Mouse (Mus musculus): Measurements from ENCODE around the gene Fcna. TPM values are rescaled to one million over a fixed set of nuclear protein-coding genes. Genes with fewer than 3 reads are reported as not detected.

Fcna gene
- polyA plus RNA-seq, 1 experiment from 2014 or later: 3.5 TPM

DNA sequence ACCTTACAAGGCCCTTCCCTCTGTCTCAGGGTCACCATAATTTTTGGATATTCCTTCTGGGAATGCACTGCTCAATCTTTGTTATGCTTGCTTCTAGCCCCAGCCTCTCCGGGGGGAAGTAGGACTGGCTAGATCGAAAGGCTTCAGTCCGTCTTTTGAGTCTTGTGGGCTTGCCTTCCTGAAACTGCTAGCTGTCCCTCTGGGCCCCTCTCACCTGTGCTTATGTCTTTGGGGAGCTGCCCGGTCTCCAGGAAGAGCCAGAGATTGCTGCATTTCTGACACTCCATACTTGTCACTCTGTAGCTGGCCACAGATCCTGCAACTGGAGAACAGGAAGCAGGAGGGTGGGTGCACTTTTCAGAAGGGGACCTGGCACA is 7.0 kb downstream of the Fcna start:
- 0 out of 2 replicates have a peak overlapping the region, but pooled peaks have one; percentile 28 for H3K9ac ChIP-seq (ENCODE audit: low read length)
- peaks cover 19% of the 10 kb centered on the region for H3K27me3 ChIP-seq (ENCODE audit: control insufficient read depth, insufficient read depth, low read depth, low read length)
- H3K4me3 ChIP-seq (ENCODE audit: low read length): peak overlapping the region; percentile 63; the same call in 1 of the 2 replicates
- H3K4me2 ChIP-seq (ENCODE audit: low read depth, low read length): peak overlapping the region; percentile 93
- ATAC-seq (ENCODE audit: low read depth): 0 out of 2 replicates have a peak, but pooled peaks have one; percentile 11
- H3K36me3 ChIP-seq (ENCODE audit: control insufficient read depth, insufficient read depth, low read length): no peaks in the 10 kb centered on the region
- H3K27ac ChIP-seq (ENCODE audit: low read length): peak overlapping the region; percentile 18; the same call in 1 of the 2 replicates
- 74% methylated on average over 4 of the region's 4 CpGs for WGBS
- no peaks in the 10 kb centered on the region for H3K9me3 ChIP-seq (ENCODE audit: control insufficient read depth, low read length)
- H3K4me1 ChIP-seq (replicated peaks; ENCODE audit: control insufficient read depth, insufficient read depth, low read length): peaks cover 6% of the 10 kb centered on the region; the same call in 1 of the 2 replicates

DNA sequence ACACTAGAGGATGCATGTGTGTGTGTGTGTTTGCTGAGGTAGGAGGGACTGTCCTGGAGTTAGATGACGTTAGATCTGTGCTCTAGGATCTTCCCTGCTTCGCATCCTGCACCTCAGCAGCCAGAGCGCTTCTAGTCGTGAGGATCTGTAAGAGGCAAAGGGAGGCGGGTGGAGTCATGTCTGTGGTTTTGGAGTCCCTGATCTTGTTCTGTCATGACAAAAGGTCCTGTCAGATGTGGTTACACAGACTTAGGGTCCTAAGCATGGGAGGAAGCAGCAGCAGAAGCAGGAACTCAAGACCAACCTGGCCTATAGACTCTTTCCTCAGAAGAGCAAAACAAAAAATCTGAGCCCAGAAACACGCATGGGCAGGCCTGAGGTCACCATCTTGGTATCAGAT is 7.4 kb downstream of the Fcna start:
- ATAC-seq (ENCODE audit: low read depth): no peak
- Histone ChIP-seq H3K4me2 (ENCODE audit: low read depth, low read length) (no peak overlapping the region), H3K9ac (ENCODE audit: low read length) (no peak overlapping the region), H3K4me1 (replicated peaks; ENCODE audit: control insufficient read depth, insufficient read depth, low read length) (peaks cover 6% of the 10 kb centered on the region; the same call in 1 of the 2 replicates), H3K9me3 (ENCODE audit: control insufficient read depth, low read length) (no peaks in the 10 kb centered on the region), H3K27me3 (ENCODE audit: control insufficient read depth, insufficient read depth, low read depth, low read length) (peaks cover 24% of the 10 kb centered on the region), H3K36me3 (ENCODE audit: control insufficient read depth, insufficient read depth, low read length) (no peaks in the 10 kb centered on the region), H3K4me3 (ENCODE audit: low read length) (no peak overlapping the region), H3K27ac (ENCODE audit: low read length) (no peak overlapping the region)
- 79% methylated on average over 6 of the region's 6 CpGs for WGBS

DNA sequence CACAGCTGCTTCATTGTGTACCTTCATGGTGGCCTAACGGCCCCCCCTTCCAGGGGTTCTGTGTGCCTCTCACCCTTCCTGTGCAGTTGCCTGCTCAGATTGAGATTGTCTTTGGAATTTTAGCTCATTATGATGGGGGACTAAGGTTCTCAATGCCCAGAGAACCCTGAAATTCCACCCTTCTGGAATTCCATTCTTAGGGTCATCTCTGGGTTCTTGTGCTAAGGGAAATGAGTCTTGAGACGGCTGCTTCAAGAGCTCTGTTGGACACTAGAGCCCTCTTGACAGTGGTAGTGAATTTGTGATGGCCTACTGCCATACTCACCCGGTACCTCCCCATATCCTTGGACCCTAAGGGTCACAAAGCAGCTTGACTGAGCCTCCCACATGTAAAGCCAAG is 10.3 kb downstream of the Fcna start, which contains the start of gene Ccdc183:
Gene Ccdc183 (minus strand): TSS at position 101 of the 400 bp plus-strand sequence.
- no peak within 1 kb of the TSS for H3K9ac ChIP-seq (ENCODE audit: low read length)
- no peak within 1 kb of the TSS for H3K4me2 ChIP-seq (ENCODE audit: low read depth, low read length)
- H3K27ac ChIP-seq (ENCODE audit: low read length): no peak within 1 kb of the TSS
- peaks cover 6% of the 10 kb centered on the region; the same call in 1 of the 2 replicates for H3K4me1 ChIP-seq (replicated peaks; ENCODE audit: control insufficient read depth, insufficient read depth, low read length)
- H3K27me3 ChIP-seq (ENCODE audit: control insufficient read depth, insufficient read depth, low read depth, low read length): peaks cover 34% of the 10 kb centered on the region
- 62% methylated on average over 3 of the region's 3 CpGs for WGBS
- no peaks in the 10 kb centered on the region for H3K9me3 ChIP-seq (ENCODE audit: control insufficient read depth, low read length)
- no peak within 1 kb of the TSS for H3K4me3 ChIP-seq (ENCODE audit: low read length)
- no peak for ATAC-seq (ENCODE audit: low read depth)
- no peaks in the 10 kb centered on the region for H3K36me3 ChIP-seq (ENCODE audit: control insufficient read depth, insufficient read depth, low read length)

DNA sequence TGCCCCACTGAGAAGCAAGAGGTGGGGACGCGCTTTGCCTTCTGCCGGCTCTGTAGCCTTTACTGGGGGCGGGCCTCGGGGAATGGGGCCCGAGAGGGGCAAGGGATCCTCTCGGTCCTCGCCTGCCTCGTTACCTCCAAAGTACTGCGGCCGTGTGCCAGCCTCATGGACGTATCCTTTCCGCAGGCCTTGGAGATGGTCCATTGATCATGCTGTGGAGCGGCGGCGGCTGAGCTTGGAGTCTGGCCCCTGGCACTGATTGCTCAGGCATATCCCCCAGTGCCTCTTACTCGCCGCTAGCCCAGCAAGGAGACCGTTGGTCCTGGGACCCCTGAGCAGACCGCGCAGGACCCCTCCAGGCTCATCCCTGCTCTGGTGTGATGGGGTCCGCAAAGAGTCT is 11.4 kb downstream of the Fcna start:
- H3K4me3 ChIP-seq (ENCODE audit: low read length): no peak overlapping the region
- peaks cover 34% of the 10 kb centered on the region for H3K27me3 ChIP-seq (ENCODE audit: control insufficient read depth, insufficient read depth, low read depth, low read length)
- no peak overlapping the region for H3K9ac ChIP-seq (ENCODE audit: low read length)
- 0 out of 2 replicates have a peak overlapping the region, but pooled peaks have one; percentile 8 for H3K4me2 ChIP-seq (ENCODE audit: low read depth, low read length)
- no peaks in the 10 kb centered on the region for H3K36me3 ChIP-seq (ENCODE audit: control insufficient read depth, insufficient read depth, low read length)
- no peak overlapping the region for H3K27ac ChIP-seq (ENCODE audit: low read length)
- 12% methylated on average over 22 of the region's 22 CpGs for WGBS
- no peaks in the 10 kb centered on the region for H3K9me3 ChIP-seq (ENCODE audit: control insufficient read depth, low read length)
- no peak for ATAC-seq (ENCODE audit: low read depth)
- H3K4me1 ChIP-seq (replicated peaks; ENCODE audit: control insufficient read depth, insufficient read depth, low read length): peaks cover 5% of the 10 kb centered on the region; the same call in 1 of the 2 replicates

DNA sequence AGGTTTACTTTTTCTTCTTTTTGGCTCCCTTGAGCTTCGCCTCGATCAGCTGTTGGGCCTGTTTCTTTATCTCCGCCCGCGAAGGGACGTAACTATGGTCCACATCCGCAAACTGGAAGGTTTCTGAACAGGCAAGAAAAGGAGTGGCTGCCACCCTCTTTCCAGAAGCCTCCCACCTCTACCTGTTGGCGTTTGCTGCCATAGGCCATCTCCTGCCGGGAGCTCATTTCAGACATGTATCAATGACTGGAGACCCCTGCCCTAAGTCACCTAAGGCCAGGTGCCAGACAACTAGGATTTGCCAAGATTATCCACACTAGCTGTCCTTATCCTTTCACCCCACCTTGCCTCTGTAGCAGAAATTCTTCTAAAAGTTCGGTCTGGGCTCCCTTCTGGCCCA is 19.2 kb downstream of the Fcna start:
- H3K27ac ChIP-seq (ENCODE audit: low read length): no peak overlapping the region; the same call in 1 of the 2 replicates
- H3K9me3 ChIP-seq (ENCODE audit: control insufficient read depth, low read length): no peaks in the 10 kb centered on the region
- 55% methylated on average over 10 of the region's 10 CpGs for WGBS
- H3K9ac ChIP-seq (ENCODE audit: low read length): peak overlapping the region; percentile 99; the same call in 1 of the 2 replicates
- H3K4me2 ChIP-seq (ENCODE audit: low read depth, low read length): peak overlapping the region; percentile 59
- peaks cover 3% of the 10 kb centered on the region; the same call in 1 of the 2 replicates for H3K27me3 ChIP-seq (ENCODE audit: control insufficient read depth, insufficient read depth, low read depth, low read length)
- H3K36me3 ChIP-seq (ENCODE audit: control insufficient read depth, insufficient read depth, low read length): no peaks in the 10 kb centered on the region
- ATAC-seq (ENCODE audit: low read depth): peak; percentile 29
- peak overlapping the region; percentile 98 for H3K4me3 ChIP-seq (ENCODE audit: low read length)
- peaks cover 12% of the 10 kb centered on the region for H3K4me1 ChIP-seq (replicated peaks; ENCODE audit: control insufficient read depth, insufficient read depth, low read length)

DNA sequence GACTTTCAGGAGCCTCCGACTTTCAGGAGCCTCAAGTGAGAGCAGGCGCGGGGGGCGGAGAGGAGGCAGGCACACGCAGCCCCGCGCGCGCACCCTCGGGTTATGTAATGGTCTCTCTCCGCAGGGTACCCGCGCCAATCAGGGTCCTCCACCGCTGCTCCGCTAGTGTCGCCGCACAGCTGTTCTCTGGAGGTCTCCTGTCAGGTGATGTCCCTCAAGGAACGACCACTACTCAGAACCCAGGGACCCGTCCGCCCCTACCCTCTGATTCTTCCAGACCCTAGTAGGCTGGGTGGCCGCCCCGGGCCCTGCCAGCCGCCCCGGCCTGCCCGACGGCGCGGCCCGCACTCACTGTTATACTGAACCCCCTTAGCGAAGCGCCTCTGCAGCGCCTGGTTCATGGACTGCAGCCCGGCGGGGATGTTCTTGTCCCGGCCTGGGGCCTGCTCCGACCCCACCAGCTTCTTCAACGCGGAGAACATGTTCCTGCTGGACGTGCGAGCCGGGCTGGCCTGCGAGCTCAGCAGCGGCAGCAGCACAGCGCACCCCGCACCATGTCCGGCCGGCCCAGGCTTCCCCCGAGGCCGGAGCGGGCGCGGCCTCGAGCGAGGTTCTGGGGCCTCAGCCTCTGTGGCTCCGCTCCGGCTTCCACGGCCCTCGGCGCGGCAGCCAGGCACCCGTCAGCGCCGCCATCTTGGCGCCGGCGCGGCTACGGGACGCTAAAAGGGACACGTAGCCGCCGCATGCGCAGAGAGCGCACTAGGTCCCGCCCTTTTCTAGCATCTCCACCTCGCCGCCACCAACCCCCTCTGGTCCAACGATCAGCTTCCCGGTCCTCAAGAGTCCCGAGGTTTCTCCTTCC is 19.8 kb downstream of the Fcna start, which contains the start of gene Rabl6:
Gene Rabl6 (minus strand): TSS at position 761 of the 862 bp plus-strand sequence.
- H3K27ac ChIP-seq (ENCODE audit: low read length): peak within 1 kb of the TSS; percentile 93
- peak within 1 kb of the TSS; percentile 59 for H3K4me2 ChIP-seq (ENCODE audit: low read depth, low read length)
- peak within 1 kb of the TSS; percentile 98 for H3K4me3 ChIP-seq (ENCODE audit: low read length)
- WGBS: under 1% methylated on average over 80 of the region's 80 CpGs
- ATAC-seq (ENCODE audit: low read depth): peak; percentile 94
- no peaks in the 10 kb centered on the region for H3K36me3 ChIP-seq (ENCODE audit: control insufficient read depth, insufficient read depth, low read length)
- no peaks in the 10 kb centered on the region for H3K9me3 ChIP-seq (ENCODE audit: control insufficient read depth, low read length)
- peaks cover 12% of the 10 kb centered on the region for H3K4me1 ChIP-seq (replicated peaks; ENCODE audit: control insufficient read depth, insufficient read depth, low read length)
- no peaks in the 10 kb centered on the region for H3K27me3 ChIP-seq (ENCODE audit: control insufficient read depth, insufficient read depth, low read depth, low read length)
- H3K9ac ChIP-seq (ENCODE audit: low read length): peak within 1 kb of the TSS; percentile 99

DNA sequence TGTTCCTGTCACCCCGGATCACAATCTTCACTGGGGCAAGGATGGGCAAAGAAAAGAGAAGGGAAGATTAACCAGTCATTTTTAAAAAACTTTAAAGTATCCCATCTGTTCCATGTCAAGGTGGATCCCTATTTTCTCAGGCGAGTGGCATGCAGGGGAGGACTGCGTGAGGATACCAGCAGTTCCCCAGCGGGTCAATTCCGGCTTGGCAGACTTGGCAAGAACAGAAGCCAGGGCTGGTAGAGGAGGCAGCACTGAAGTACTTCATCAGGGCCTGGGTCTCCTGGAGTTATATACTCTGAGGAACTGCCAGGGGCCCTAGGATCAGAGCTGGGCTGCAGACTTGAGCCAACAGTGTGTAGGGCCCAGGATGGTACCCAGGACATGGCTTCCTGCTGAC is 25.3 kb downstream of the Fcna start:
- H3K4me2 ChIP-seq (ENCODE audit: low read depth, low read length): no peak overlapping the region
- ATAC-seq (ENCODE audit: low read depth): no peak

DNA sequence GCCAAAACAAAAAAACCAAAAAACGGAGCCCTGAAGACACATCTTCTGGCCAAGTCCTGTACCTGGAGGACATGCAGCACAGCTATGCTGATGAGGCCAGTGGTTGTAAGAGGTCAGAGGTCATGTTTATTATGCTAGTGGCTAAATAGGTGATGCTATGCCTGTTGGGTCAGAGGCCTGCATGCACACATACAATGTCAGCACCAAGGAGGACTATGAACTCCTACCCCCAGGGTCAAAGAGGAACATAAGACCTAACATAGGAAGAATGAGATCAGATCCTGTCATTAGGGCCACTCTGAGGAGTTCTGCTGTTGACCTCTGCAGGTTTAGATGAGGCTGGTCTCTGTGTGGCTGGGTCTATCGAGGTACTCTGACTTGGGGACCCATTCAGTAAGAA is 27.8 kb downstream of the Fcna start:
- Histone ChIP-seq H3K27me3 (ENCODE audit: control insufficient read depth, insufficient read depth, low read depth, low read length) (no peaks in the 10 kb centered on the region), H3K9ac (ENCODE audit: low read length) (no peak overlapping the region), H3K9me3 (ENCODE audit: control insufficient read depth, low read length) (no peaks in the 10 kb centered on the region), H3K27ac (ENCODE audit: low read length) (no peak overlapping the region), H3K4me1 (replicated peaks; ENCODE audit: control insufficient read depth, insufficient read depth, low read length) (no peaks in the 10 kb centered on the region), H3K4me2 (ENCODE audit: low read depth, low read length) (no peak overlapping the region), H3K4me3 (ENCODE audit: low read length) (no peak overlapping the region), H3K36me3 (ENCODE audit: control insufficient read depth, insufficient read depth, low read length) (peaks cover 58% of the 10 kb centered on the region)
- 84% methylated on average over 2 of the region's 2 CpGs for WGBS
- ATAC-seq (ENCODE audit: low read depth): no peak

More for the DNA sequence above, 25.3 kb downstream of the Fcna start:
- Histone ChIP-seq H3K9ac (ENCODE audit: low read length) (no peak overlapping the region), H3K4me1 (replicated peaks; ENCODE audit: control insufficient read depth, insufficient read depth, low read length) (peaks cover 8% of the 10 kb centered on the region), H3K4me3 (ENCODE audit: low read length) (no peak overlapping the region), H3K27me3 (ENCODE audit: control insufficient read depth, insufficient read depth, low read depth, low read length) (no peaks in the 10 kb centered on the region), H3K27ac (ENCODE audit: low read length) (no peak overlapping the region), H3K36me3 (ENCODE audit: control insufficient read depth, insufficient read depth, low read length) (peaks cover 41% of the 10 kb centered on the region), H3K9me3 (ENCODE audit: control insufficient read depth, low read length) (no peaks in the 10 kb centered on the region)
- 89% methylated on average over 5 of the region's 5 CpGs for WGBS

DNA sequence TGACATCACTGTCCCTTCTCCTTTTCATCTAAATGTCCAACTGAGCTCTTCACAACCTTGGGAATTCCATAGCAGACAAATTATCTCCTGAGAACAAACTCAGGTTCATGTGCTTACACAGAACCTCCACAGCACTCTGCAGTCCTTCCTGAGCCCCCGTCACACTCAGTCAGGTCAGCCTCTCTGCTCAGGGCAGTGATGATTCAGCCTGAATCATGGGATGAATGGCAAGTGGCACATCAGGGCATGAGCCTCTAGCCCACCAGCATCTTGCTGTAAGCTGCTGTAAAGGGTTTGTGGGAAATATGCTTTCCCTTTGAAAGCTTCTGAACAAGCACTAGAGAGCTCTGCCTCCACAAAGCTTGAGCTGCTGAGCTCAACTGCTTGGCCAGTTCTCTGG is 29.1 kb downstream of the Fcna start:
- 93% methylated on average over 1 of the region's 1 CpGs for WGBS
- peaks cover 64% of the 10 kb centered on the region for H3K36me3 ChIP-seq (ENCODE audit: control insufficient read depth, insufficient read depth, low read length)
- no peak overlapping the region for H3K4me2 ChIP-seq (ENCODE audit: low read depth, low read length)
- no peak overlapping the region for H3K9ac ChIP-seq (ENCODE audit: low read length)
- H3K9me3 ChIP-seq (ENCODE audit: control insufficient read depth, low read length): no peaks in the 10 kb centered on the region
- no peak for ATAC-seq (ENCODE audit: low read depth)
- no peak overlapping the region for H3K4me3 ChIP-seq (ENCODE audit: low read length)
- no peak overlapping the region for H3K27ac ChIP-seq (ENCODE audit: low read length)
- H3K4me1 ChIP-seq (replicated peaks; ENCODE audit: control insufficient read depth, insufficient read depth, low read length): no peaks in the 10 kb centered on the region
- H3K27me3 ChIP-seq (ENCODE audit: control insufficient read depth, insufficient read depth, low read depth, low read length): no peaks in the 10 kb centered on the region
